Mouse (Mus musculus) embryonic facial prominence, embryonic 15.5 days (tissue): ENCODE results near the gene Mid1. TPM values are rescaled to one million over a fixed set of nuclear protein-coding genes. Genes with fewer than 3 reads are reported as not detected.
"Not testable (repeated sequence)": the region's sequence is repeated elsewhere in the genome, so short reads cannot be mapped to it uniquely, and the experiment has no call there.

Experiments
- ATAC-seq: fragments of 200-750 bp; cut with Nextera tagmentation; 2 replicates; pipeline ENCODE4 v1.8.0; 2017; ENCODE audit warnings: low read depth, moderate TSS enrichment; ENCODE audit not compliant: insufficient number of reproducible peaks, low FRiP score, low TSS enrichment
- H3K27ac ChIP-seq: fragments of 300-500 bp; sonication (generic); replicated peaks from 2 replicates; pipeline ENCODE4 v1.5.1; 2015; ENCODE audit warnings: mild to moderate bottlenecking, inconsistent platforms
- H3K27me3 ChIP-seq: fragments of 300-500 bp; sonication (generic); 2 replicates; pipeline ENCODE4 v1.6.1; 2015; ENCODE audit warnings: inconsistent platforms
- H3K36me3 ChIP-seq: fragments of 300-500 bp; sonication (generic); 2 replicates; pipeline ENCODE4 v1.6.1; 2015; ENCODE audit warnings: mild to moderate bottlenecking, inconsistent platforms
- H3K4me1 ChIP-seq: fragments of 300-500 bp; sonication (generic); 2 replicates; pipeline ENCODE4 v1.6.1; 2015; ENCODE audit warnings: inconsistent platforms
- H3K4me2 ChIP-seq: fragments of 300-500 bp; sonication (generic); replicated peaks from 2 replicates; pipeline ENCODE4 v1.6.1; 2015; ENCODE audit warnings: mild to moderate bottlenecking, inconsistent platforms
- H3K4me3 ChIP-seq: fragments of 300-500 bp; sonication (generic); replicated peaks from 2 replicates; pipeline ENCODE4 v1.5.1; 2015; ENCODE audit warnings: mild to moderate bottlenecking, inconsistent platforms
- H3K9ac ChIP-seq: fragments of 300-500 bp; sonication (generic); 2 replicates; pipeline ENCODE4 v1.6.1; 2015; ENCODE audit warnings: inconsistent platforms
- H3K9me3 ChIP-seq: fragments of 300-500 bp; sonication (generic); replicated peaks from 2 replicates; pipeline ENCODE4 v1.6.1; 2016; ENCODE audit warnings: inconsistent platforms
- WGBS: fragments of 180-500 bp; shearing (Covaris S2); methylation state at CpG from one replicate; pipeline ENCODE4 v1.1.7; 2015; 5-methylcytosine and 5-hydroxymethylcytosine counted together
- polyA plus RNA-seq: library from polyadenylated mRNA; unstranded; fragments of >200 nt; fragmentation: Nextera tagmentation; extraction: Ambion mirVana; gene quantifications from 2 replicates; pipeline ENCODE4 v1.2.1, GENCODE M21; 2015

The Mid1 gene
- polyA plus RNA-seq, 1 experiment from 2014 or later = 9.8 TPM

- H3K4me3 ChIP-seq, H3K9me3 ChIP-seq, H3K4me1 ChIP-seq, H3K27ac ChIP-seq, H3K4me2 ChIP-seq, H3K36me3 ChIP-seq, ATAC-seq, H3K9ac ChIP-seq, H3K27me3 ChIP-seq: not testable (repeated sequence)
- WGBS = 0% methylated on average over 1 of the region's 17 CpGs
Measured at GRCm38 (mm10) chrX:169995909-169996521, 311.0 kb downstream of the Mid1 start.

GRCm38 (mm10) chrX:169996926-169997325 lies 311.9 kb downstream of the Mid1 start:
- H3K4me3 ChIP-seq, H3K27me3 ChIP-seq, H3K4me1 ChIP-seq, H3K36me3 ChIP-seq, H3K9me3 ChIP-seq, ATAC-seq, H3K4me2 ChIP-seq, H3K27ac ChIP-seq, H3K9ac ChIP-seq: not testable (repeated sequence)
- WGBS = no CpG with 5 or more reads among the region's 46 CpGs

DNA sequence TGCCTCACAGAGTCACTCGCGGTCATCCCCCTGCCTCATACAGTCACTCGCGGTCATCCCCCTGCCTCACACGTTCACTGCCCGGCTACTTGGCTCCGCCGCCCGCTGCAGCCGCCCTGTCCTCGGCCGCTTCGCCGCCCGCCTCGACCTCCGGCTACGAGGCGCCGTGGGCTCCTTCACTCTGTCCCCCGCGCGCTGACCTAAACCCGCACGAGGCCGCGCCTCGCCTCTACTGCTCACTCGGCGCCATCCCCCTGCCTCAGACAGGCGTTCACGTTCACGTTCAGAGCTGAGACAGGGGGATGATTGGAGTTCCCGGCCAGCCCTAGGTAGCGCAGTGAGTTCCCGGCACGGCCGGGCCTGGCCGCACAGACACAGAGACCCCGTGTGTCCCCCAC lies 312.5 kb downstream of the Mid1 start:
- peak overlapping the region; percentile 24 for H3K4me3 ChIP-seq
- H3K9ac ChIP-seq, H3K27ac ChIP-seq, H3K36me3 ChIP-seq, ATAC-seq, H3K9me3 ChIP-seq, H3K27me3 ChIP-seq, H3K4me1 ChIP-seq: not testable (repeated sequence)
- 45% methylated on average over 4 of the region's 40 CpGs for WGBS
- peak overlapping the region; percentile 41 for H3K4me2 ChIP-seq

GRCm38 (mm10) chrX:169997854-169998456 lies 313.0 kb downstream of the Mid1 start:
- not testable (repeated sequence) for H3K9me3 ChIP-seq, H3K4me1 ChIP-seq, H3K27me3 ChIP-seq, H3K9ac ChIP-seq, H3K36me3 ChIP-seq, H3K27ac ChIP-seq
- Histone ChIP-seq H3K4me3 (peak overlapping the region; percentile 24), H3K4me2 (peak overlapping the region; percentile 41)
- WGBS = no CpG with 5 or more reads among the region's 37 CpGs
- peak; percentile 66; the same call in 1 of the 2 replicates for ATAC-seq

DNA sequence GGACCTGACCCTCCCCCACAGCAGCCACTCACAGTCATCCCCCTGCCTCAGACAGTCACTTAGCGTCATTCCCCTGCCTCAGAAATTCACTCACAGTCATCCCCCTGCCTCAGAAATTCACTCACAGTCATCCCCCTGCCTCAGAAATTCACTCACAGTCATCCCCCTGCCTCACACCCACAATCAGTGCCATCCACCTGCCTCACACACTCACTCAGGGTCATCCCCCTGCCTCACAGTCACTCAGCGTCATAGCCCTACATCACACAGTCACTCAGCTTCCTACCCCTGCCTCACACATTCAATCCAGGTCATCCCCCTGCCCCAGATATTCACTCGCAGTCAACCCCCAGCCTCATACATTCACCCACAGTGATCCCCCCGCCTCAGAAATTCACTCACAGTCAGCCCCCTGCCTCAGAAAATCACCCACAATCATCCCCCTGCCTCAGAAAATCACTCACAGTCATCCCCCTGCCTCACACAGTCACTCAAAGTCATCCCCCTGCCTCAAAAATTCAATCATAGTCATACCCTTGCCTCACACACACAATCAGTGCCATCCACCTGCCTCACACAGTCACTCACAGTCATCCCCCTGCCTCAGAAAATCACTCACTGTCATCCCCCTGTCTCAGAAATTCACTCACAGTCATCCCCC lies 313.7 kb downstream of the Mid1 start:
- not testable (repeated sequence) for H3K27me3 ChIP-seq, H3K9ac ChIP-seq, H3K36me3 ChIP-seq, H3K4me3 ChIP-seq, H3K4me2 ChIP-seq, H3K4me1 ChIP-seq, H3K9me3 ChIP-seq, ATAC-seq, H3K27ac ChIP-seq
- 6% methylated on average over 2 of the region's 4 CpGs for WGBS

DNA sequence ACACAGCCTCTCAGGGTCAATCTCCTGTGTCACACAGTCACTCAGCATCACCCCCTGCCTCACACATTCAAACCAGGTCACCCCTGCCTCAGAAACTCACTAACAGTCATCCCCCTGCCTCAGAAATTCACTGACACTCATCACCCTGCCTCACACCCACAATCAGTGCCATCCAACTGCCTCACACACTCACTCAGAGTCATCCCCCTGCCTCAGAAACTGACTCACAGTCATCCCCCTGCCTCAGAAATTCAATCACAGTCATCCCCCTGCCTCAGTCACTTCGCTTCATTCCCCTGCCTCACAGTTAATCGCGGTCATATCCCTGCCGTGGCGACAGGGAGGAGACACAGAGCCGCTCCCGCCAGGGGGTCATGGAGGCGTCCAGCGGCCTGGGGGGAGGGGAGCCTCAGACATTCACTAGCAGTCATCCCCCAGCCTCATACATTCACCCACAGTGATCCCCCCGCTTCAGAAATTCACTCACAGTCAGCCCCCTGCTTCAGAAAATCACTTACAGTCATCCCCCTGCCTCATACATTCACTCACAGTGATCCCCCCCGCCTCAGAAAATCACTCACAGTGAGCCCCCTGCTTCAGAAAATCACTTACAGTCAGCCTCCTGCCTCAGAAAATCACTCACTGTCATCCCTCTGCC lies 314.4 kb downstream of the Mid1 start:
- not testable (repeated sequence) for ATAC-seq, H3K4me1 ChIP-seq, H3K36me3 ChIP-seq, H3K9me3 ChIP-seq, H3K4me3 ChIP-seq, H3K4me2 ChIP-seq, H3K9ac ChIP-seq, H3K27ac ChIP-seq, H3K27me3 ChIP-seq
- 38% methylated on average over 6 of the region's 11 CpGs for WGBS

DNA sequence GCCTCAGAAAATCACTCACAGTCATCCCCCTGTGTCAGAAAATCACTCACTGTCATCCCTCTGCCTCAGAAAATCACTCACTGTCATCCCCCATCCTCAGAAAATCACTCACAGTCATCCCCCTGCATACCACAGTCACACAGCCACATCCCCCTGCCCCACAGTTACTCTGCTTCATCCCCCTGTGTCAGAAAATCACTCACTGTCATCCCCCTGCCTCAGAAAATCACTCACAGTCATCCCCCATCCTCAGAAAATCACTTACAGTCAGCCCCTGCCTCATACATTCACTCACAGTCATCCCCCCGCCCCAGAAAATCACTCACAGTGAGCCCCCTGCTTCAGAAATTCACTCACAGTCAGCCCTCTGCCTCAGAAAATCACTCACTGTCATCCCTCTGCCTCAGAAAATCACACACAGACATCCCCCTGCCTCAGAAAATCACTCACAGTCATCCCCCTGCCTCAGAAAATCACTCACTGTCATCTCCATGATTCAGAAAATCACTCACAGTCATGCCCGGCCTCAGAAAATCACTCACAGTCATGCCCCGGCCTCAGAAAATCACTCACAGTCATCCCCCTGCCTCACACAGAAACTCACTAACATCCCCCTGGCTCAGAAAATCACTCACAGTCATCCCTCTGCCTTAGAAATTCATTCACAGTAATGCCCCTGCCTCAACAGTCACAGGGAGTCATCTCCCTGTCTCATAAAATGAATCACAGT lies 315.1 kb downstream of the Mid1 start:
- not testable (repeated sequence) for H3K9ac ChIP-seq, H3K4me2 ChIP-seq, H3K4me1 ChIP-seq, H3K27me3 ChIP-seq, H3K27ac ChIP-seq, H3K4me3 ChIP-seq, H3K36me3 ChIP-seq, H3K9me3 ChIP-seq, ATAC-seq
- WGBS = 14% methylated on average over 2 of the region's 3 CpGs

DNA sequence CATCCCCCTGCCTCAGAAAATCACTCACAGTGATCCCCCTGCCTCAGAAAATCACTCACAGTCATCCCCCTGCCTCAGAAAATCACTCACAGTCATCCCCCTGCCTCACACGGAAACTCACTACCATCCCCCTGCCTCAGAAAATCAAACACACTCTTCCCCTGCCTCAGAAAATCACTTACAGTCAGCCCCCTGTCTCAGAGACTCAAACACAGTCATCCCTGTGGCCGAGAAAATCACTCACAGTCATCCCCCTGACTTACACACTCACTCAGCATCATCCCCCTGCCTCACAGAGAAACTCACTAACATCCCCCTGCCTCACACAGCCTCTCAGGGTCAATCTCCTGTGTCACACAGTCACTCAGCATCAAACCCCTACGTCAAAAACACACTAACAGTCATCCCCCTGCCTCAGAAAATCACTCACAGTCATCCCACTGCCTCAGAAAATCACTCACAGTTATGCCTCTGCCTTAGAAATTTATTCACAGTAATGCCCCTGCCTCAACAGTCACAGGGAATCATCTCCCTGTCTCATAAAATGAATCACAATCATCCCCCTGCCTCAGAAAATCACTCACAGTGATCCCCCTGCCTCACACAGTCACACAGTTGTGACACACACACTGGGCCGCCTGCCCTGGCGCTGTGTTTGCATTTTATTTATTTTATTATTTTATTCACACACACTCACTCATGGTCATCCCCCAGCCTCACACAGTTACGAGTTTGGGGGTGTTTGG lies 315.8 kb downstream of the Mid1 start:
- H3K4me3 ChIP-seq, H3K9ac ChIP-seq, H3K9me3 ChIP-seq, H3K27ac ChIP-seq, H3K4me1 ChIP-seq, H3K36me3 ChIP-seq, H3K4me2 ChIP-seq, H3K27me3 ChIP-seq, ATAC-seq: not testable (repeated sequence)
- WGBS = 29% methylated on average over 6 of the region's 6 CpGs

- H3K27me3 ChIP-seq, H3K9ac ChIP-seq, H3K4me1 ChIP-seq, H3K4me3 ChIP-seq, H3K27ac ChIP-seq, H3K4me2 ChIP-seq, H3K36me3 ChIP-seq, H3K9me3 ChIP-seq, ATAC-seq: not testable (repeated sequence)
- 50% methylated on average over 1 of the region's 12 CpGs for WGBS
Measured at GRCm38 (mm10) chrX:170001388-170001695, 316.3 kb downstream of the Mid1 start.

- whole genome bisulfite sequencing = 39% methylated on average over 16 of the region's 18 CpGs
Measured at GRCm38 (mm10) chrX:170002510-170003197, 317.7 kb downstream of the Mid1 start.

More at GRCm38 (mm10) chrX:170002510-170003197, 317.7 kb downstream of the Mid1 start:
- H3K4me1 ChIP-seq, H3K36me3 ChIP-seq, H3K4me2 ChIP-seq, H3K27me3 ChIP-seq, H3K27ac ChIP-seq, H3K9ac ChIP-seq, H3K4me3 ChIP-seq, H3K9me3 ChIP-seq: not testable (repeated sequence)
- ATAC-seq = peak; percentile 61; the same call in 1 of the 2 replicates
